Mouse (Mus musculus): ENCODE measurements around the gene Gm15217.

The Gm15217 gene

DNA sequence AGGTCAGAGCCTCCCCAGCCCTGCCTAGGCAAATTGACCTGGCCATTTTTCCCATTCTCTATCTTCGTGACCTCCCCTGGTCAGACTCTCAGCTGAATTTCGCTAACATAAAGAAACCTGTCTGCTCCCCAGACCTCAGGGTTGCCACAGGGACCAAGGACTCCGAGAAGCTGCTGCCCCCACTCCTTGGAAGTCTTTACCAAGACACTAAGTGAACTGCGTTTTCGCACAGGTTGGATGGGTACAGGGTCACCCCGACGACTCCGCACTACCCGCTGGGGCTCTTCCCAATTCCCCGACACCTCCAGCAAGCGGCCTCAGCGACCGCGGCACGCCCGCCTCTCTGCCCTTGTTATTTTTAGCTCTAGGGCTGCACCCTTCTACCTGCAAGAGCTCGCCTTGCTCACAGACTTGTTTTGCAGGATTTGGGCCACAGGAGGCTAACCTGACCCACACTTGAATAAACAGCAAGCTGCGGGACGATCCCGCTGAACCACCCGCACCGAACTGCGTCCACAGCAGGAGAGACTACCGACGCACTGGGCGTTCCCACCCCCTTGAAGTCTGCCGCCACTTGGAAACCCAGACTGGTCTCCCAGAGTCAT is 19.0 kb downstream of the Gm15217 start:
- DNase-seq: peak; percentile 43 to 65

DNA sequence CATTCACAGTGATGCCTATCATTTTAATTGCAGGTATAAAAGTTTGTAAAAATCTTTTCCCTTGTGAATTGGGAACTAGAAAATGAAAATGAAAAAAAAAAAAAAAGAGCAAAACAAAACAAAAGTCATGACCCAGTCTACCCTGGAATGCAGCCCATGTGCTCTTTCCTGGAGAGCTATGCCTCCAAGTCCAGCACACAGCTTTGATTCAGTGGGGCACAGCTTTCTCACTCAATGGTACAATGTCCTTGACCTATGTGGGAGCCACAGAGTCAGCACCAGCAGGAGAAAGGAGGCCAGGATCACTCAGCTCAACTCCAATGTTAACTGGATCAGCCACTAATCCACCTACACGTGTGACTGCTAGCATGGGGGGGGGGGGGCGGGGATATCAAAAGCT is 20.7 kb downstream of the Gm15217 start:
- no peak for DNase-seq

DNA sequence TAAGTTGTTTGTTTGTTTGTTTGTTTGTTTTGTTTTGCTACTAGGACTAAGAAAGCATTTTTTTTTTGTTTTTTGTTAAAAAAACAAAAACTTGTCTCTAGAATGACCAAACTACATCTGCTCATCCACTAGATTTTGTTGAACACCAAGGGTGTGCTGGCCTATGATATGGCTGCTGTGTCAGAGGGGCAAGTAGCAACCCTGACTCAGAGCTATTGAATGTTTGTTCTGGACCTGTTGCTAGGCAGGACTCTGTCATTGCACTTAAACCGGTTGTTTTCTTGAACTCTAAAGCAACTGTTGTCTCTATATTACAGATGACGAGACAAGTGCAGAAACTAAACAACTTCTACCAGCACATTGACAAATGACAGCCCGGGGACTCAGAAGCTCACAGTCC is 29.1 kb downstream of the Gm15217 start:
- no peak for DNase-seq

DNA sequence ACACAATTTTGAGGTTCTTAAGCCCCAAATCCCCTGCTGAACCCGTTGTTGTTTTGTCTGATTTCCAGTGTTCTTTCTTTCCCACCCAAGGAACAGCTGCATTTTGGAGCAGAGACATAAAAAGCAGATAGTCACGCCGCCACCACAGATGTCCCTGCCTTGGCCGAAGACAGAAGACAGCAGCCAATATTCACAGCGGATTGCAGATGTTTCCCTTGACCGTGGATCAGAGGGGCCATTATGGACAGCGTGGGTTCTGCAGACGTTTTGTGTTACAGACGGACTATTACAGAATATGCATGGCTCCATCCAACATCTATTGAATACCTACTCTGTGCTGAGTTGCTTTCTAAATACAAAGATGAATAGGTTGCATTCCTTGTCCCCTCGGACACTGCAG is 29.8 kb downstream of the Gm15217 start:
- DNase-seq: peak in 1 of 2 experiments; percentile 28

DNA sequence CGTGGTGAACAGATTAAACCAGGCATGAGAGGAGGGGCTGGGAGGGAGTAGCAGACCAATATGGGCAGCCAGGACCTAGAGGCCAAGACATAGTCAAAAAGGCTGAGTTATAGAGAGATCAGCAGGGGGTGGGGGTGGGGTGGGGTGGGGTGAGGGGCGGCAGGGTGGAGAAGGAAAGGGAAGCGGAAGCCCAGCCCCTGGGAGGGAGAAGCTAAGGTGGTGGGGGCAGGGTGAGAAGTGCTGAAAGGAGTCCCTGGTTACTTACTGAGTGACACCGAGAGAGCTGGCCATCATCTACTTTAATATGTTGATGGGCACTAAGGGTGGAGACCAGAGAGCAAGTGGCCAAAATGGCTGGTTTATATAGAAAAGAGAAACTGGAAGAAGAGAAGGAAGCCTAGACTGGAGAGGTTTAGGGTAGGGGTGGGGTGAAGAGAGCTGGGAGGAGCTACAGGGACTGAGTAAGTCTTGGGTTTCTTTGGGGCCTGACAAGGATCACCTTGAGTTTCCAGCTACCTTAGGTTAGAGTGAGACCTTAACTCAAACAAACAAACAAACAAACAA is 31.4 kb downstream of the Gm15217 start:
- no peak for DNase-seq

DNA sequence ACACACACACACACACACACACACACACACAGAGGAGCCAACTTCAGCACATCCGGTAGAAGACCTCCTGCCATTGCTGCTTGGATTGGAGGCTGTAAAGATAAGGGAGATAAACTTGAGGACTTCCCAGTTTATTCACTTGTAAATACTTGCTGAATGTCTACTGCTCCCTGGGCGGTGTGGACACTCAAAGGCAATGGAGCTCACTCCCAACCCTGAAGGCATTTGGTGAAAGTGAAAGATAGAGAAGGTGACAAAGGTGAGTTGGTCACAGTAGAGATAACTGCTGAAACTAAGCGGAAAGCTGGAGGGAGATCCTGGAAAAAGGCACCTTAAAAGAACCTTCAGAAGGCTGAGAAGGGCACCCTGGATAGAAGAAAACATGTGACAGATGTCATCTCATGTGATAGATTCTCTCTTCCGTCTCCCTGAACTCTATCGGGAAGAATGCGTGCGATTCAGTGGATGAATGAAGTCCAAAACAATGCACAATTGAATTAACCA is 33.3 kb downstream of the Gm15217 start:
- DNase-seq: no peak

DNA sequence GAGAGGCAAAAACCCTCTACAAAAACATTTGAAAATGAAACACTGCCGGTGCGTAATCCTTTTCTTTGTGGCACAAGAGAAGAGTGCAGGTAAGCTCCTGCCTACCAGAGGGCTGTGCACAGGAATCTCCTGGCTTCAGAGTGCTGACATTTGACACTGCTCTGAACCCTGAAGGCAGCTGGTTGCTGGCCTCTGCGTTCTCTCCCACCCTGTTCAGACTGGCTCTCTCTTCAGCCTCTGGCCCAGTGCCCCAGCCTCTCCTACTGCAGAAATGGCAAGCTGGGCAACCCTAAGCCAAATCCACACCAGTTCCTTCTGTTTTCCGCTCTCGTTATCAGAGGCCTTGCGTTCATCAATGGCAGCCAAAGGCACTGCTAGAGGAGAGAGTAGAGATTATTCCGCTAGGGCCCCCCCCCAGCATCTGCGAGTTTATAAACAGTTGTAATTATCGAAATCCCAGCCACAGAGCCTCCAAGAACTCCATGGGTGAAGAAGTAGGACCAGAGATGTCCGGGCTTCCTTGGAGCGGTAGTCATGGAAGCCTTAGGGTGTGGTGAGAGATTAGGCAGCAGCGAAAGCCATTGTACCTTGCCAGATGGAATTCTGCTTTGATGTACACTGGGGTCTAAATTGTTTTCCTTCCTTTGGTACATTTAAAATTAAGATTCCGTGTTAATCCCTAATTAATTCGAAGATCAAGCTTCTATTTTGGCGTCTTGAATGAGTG is 39.3 kb downstream of the Gm15217 start:
- DNase-seq: no peak

DNA sequence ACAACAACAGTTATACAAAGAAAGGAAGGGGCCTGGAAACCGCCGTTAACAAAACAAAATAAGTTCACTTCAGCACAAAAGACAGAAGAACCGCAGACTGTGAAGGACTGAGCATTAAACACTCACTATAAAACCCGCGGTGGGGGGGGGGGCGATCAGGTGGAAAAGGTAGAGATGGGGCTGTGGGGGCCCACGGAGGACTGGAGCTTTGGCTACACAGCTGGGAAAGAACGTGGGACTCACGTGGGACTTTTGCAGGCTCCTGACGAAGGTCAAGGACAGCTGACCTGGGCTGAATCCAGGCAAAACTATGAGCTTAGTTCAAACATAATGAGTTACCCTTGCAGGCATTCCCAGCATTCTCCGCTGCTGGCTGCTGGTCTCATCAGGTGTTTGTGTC is 40.1 kb downstream of the Gm15217 start:
- DNase-seq: no peak

DNA sequence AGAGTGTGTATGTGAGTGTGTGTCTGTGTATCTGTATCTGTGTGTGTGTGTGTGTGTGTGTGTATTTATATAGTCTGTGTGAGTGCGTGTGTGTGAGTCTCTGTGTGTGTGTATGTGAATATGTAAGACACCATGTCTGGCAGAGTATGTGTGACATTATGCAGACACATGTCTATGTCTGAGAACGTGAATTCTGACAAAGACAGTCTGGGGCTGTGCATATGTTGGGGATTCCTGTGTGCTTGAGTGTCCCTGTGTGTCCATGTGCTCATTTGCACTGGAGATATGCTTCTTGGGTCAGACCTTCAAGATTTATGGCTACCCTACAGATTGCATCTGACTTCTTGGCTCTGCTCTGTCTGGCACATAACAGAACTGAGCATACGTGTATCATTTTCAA is 42.6 kb downstream of the Gm15217 start:
- no peak for DNase-seq

DNA sequence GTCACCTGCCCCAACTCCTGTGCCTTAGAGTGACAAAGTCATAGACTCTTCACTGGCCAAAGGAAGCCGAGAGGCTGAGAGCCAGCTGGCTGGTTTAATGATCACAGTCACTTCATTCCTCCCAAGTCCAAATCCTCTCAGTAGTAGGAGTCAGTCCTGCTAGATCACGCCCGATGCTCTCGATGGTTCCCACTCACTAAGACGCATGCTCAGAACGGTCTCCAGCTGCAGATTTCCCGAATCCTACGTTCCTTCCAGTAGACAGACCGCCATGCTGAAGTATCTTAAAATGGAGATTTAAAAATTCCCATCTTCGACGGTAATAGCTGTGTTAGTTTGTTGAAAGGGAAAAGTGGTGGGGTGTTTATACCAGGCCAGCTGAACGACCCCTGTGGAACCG is 48.0 kb downstream of the Gm15217 start:
- no peak for DNase-seq

DNA sequence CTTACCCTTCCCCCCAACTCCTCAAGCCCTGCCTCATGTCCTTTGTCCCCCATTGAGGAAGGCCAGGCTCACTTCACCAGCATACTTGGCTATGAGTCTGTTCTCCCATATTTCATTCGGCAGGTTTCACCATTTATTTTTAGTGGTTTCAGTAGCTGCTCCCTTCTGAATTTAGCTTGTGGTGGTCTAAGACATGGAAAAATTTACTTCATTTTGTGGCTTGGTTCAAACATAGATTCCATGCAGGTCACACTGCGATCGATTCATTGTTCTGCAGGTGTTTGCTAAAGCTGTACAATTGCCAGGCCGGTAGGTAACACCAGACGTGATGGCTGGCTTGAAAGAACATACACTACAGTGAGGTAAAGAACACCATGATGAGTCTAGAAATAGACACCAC is 51.0 kb downstream of the Gm15217 start:
- no peak for DNase-seq
